Mouse (Mus musculus): ENCODE data around the gene Gm28035.

Gm28035 gene

GRCm38 (mm10) chr2:30259131-30260064 is 19.0 kb downstream of the Gm28035 start:
- in situ Hi-C loops (cut with MboI, MseI): loop anchor here in 1 of 2 experiments (5.0 kb wide), 1 partner anchor 637 kb away; no protein-coding TSS in a partner anchor

GRCm38 (mm10) chr2:30261064-30261736 is 20.8 kb downstream of the Gm28035 start:
- in situ Hi-C loops (cut with MboI, MseI): no loop called here

DNA sequence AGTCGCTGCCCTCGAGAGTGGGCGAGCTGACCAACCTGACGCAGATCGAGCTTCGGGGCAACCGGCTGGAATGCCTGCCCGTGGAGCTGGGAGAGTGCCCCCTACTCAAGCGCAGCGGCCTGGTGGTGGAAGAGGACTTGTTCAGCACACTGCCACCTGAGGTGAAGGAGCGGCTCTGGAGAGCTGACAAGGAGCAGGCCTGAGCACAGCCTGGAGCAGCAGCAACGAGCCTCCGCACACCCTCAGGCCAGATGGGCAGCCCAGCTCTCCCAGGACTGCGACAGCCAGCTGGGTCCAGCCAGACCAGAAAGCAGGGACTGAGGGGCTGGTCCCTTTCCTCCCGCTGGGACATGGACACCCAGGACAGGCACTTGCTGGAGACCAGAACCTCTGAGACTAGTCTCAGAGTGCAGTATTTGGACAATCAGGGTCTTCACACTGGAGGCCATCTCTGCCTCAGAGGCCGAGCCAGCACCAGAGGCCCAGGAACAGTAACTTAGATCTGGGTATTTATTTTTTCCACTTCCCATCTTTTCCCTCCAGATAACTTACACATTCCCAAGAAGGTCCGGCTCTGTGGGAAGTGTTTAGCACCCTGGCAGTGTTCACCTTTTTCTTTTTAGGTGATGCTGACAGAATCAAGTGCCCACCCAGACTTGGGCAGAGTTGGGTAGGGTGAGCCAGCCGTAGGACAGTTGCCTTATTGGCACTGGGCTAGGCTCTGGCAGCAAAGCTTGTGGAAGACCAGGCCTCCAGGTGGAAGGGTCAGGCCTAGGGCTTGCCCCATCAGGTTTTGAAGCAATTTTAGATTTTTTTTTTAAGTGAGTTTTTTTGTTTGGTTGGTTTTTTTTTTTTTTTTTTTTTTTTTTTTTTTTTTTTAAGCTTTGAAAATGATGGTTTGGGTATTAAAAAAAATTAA is 21.8 kb downstream of the Gm28035 start:
- in situ Hi-C loops (cut with MboI, MseI): no loop called here

DNA sequence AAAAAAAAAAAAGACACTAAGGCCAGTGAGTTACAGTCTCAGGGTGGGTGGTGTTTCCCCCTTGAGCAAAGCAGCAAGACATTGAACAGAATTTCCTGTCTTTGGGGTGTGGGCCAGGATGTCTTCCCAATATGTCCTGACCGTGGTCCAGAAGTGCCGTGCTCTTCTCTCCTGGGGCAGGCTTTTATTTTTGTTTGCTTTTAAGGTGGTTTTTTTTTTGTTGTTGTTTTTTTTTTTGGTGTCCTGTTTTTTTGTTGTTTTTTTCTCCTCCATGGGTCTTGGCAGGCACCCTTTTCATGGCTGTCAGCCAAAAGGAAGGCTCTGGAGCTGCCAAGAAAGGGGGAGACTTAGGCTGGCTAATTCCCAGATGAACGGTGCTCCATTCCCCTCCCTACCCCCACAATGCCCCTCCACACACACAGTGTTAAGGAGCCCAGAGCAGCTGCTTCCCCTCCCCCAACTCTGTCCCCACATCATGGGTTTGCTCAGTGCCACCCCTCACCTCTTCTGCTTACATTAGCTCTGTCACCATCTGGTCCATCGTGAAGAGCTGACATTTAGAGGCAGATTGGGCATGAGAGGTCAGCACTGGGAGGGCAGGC is 22.6 kb downstream of the Gm28035 start:
- in situ Hi-C loops (cut with MboI, MseI): no loop called here

DNA sequence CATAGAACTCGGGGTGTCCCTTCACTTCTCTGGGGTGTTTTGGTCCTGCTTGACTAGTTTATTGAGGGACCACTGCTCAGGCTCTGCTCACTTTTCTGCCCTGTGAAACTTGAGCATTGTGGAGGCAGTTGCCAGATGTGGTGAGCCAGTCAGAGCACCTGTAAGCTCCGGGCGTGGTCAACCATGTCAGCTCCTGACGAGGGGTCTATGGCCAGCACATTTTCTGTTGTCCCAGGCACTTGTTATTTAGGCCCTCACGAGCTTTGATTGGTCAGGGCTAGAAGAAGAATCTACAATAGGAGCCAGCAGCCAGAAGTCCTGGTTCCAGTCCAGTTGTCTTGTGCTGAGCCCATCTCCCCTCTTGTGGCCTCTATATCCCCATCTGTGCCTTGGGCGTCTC is 23.4 kb downstream of the Gm28035 start:
- in situ Hi-C loops (cut with MboI, MseI): no loop called here

- in situ Hi-C loops (cut with MboI, MseI): no loop called here
Measured at GRCm38 (mm10) chr2:30264671-30265519, 24.5 kb downstream of the Gm28035 start.

DNA sequence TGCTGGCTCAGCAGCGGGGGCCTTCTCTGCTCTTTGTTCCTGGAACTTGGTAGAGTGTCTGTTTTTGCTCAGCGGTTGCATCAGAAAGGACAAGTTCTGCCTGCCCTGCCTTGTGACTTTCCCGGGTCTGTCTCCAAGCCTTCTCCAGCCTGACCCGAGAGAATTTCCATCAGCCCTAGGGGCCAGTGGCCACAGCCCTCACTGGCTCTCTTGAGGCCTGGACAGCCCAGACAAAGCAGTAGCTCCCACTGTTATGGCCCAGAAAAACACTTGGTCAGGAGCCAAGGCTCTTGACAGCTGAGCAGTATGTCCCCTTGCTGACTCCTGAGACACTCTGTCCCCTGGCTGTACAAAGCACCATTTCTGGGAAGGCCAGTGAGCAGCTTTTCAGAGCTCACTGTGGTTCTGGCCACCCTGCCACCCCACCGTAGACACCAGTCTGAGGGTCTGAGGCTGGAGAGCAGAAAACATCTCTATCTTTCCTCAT is 25.4 kb downstream of the Gm28035 start, which contains the start of gene Phyhd1:
Phyhd1 (plus strand) TSS at position 437 of the 487 bp plus-strand sequence.
- in situ Hi-C loops (cut with MboI, MseI): no loop called here

DNA sequence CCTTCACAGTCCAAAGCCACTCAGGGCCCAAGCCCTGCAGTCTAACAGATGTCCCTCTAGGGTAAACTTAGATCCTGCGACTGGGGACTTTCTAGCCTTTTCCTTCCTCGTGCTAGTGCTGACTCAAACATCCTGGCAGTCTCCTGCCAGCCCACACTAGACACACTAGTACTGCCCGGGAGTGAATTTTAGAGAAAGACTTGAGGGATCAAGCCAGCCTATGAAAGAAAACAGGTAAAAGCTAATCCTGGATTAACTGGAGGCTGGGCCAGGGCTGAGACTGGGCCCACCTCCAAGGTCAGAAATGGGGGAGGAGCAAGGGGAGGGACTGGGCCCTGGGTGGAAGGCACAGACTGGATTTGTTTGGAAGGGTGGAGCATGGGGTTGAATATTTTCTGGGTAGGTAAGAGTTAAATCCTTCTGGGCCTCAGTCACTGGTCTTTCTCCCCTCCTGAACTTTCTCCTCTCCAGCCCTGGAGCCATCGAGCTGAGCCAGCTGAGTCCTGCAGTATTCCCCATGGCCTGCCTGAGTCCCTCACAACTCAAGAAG is 26.1 kb downstream of the Gm28035 start:
- in situ Hi-C loops (cut with MboI, MseI): no loop called here

- in situ Hi-C loops (cut with MboI, MseI): no loop called here
Measured at GRCm38 (mm10) chr2:30267466-30267865, 27.1 kb downstream of the Gm28035 start.

GRCm38 (mm10) chr2:30268371-30268770 is 28.0 kb downstream of the Gm28035 start:
- in situ Hi-C loops (cut with MboI, MseI): no loop called here

- in situ Hi-C loops (cut with MboI, MseI): no loop called here
Measured at GRCm38 (mm10) chr2:30269241-30269990, 29.0 kb downstream of the Gm28035 start.

- in situ Hi-C loops (cut with MboI, MseI): no loop called here
Measured at GRCm38 (mm10) chr2:30270134-30270533, 29.8 kb downstream of the Gm28035 start.

- in situ Hi-C loops (cut with MboI, MseI): loop anchor here in 1 of 2 experiments (5.0 kb wide), 1 partner anchor 93 kb away; no protein-coding TSS in a partner anchor
Measured at GRCm38 (mm10) chr2:30280743-30281142, 40.4 kb downstream of the Gm28035 start, which contains the start of gene Gm28038. Gene Gm28038 (plus strand): TSS chr2:30281043.

- in situ Hi-C loops (cut with MboI, MseI): loop anchor here in 1 of 2 experiments (5.0 kb wide), 1 partner anchor 94 kb away; no protein-coding TSS in a partner anchor
Measured at GRCm38 (mm10) chr2:30281651-30282050, 41.3 kb downstream of the Gm28035 start.

DNA sequence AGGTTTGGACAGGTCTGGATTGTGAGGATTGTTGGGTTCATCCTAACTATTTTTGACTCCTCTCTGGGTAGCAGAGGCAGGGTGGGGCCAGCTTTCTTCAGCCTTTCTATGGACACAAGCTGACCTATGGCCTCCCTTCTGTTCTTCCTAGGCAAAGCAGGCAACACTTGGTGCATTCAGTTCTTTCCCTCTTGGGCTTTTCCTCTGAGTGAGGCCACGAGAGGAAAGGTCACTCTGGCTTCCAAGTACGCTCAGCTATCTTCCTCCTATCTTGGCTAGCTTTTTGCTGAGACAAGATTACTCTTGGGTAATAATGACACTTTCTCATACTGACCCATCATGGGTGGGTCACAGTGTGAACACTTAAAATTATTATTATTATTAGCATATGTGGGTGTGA is 42.8 kb downstream of the Gm28035 start:
- in situ Hi-C loops (cut with MboI, MseI): loop anchor here in 1 of 2 experiments (5.0 kb wide), 1 partner anchor 96 kb away; no protein-coding TSS in a partner anchor

- in situ Hi-C loops (cut with MboI, MseI): no loop called here
Measured at GRCm38 (mm10) chr2:30285004-30285403, 44.6 kb downstream of the Gm28035 start.

DNA sequence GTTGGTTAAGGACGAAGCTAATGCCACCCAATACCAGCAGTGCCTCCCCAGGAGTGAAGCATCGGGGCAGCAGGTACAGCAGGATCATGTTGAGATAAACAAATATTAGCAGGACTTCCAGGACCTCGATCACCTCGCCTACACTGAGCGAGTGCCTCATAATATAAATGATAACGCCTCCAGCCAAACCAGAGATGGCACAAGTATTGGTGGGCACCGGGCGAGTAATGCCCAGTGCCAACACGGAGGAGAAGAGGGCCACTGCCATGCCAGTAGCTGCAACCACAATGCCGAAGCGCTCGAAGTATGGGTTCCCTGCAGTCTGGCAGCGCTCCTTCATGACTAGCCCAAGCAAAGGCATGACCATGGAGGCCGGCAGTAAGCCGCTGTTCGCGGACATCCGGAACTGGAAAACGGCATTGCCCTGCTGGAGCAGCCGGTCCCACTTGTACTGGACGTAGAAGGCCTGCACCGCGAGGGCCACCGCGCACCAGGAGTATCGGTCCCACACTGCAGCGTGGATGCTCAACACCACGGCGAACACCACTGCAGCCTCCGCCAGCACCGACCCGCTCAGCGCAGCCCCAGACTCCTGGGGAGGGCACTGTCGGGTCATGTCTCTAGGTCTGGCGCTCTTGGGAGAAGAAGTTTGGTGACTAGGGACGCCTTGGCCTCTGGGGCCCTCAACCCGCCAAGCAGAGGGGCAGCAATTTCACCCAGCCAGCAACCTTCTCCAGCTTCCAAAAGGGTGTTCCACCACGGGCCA is 45.2 kb downstream of the Gm28035 start:
- in situ Hi-C loops (cut with MboI, MseI): no loop called here
